Comparison of ENCODE assay signal across 21 mouse cellular contexts in the genomic region with DNA sequence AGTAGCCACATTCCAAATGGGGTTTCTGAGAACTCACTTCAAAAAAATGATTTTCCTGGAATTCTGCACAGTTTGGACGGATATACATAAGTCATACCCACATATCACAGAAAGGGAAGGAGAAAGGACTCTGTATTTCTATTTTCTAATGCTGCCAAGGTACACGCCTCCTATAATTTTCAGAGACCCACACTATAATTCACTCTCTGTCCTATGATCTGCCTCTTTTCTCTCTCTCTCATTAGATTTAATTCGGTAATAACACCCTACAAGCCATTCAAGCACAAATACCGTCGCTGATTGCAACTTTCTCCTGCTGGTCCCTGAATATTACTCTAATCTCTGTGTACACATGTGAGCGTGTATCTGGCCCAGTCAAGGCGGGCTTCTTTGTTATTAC.
DNase-seq lines count a peak whose midpoint lies in the region; ATAC-seq and TF ChIP-seq lines count a peak whose summit lies in the region.
"Had no signal": no experiment of that assay in that cellular context is flagged by ENCODE, and none has a peak within 500 bp of the region (broad histone marks: within the 10 kb centered on the region; RNA-seq: fewer than 3 reads in every experiment).

No protein-coding gene starts in this region.

- H3K36me3 ChIP-seq in forebrain, embryonic 12.5 days (replicated peaks) = no peaks in the 10 kb centered on the region
- H3K36me3 ChIP-seq in forebrain, embryonic 13.5 days (ENCODE audit: poor library complexity, severe bottlenecking) = no peaks in the 10 kb centered on the region
- no peaks in the 10 kb centered on the region for H3K36me3 ChIP-seq in forebrain, embryonic 16.5 days (ENCODE audit: control insufficient read depth, insufficient read depth)
- no peaks in the 10 kb centered on the region for H3K36me3 ChIP-seq in forebrain, postnatal 0 days (ENCODE audit: insufficient read depth)
- no peaks in the 10 kb centered on the region for H3K36me3 ChIP-seq in embryonic facial prominence, embryonic 15.5 days
- H3K36me3 ChIP-seq: embryonic facial prominence, embryonic 13.5 days; G1E had no signal

- H3K4me2 ChIP-seq in forebrain, embryonic 12.5 days = no peak overlapping the region
- no peak overlapping the region for H3K4me2 ChIP-seq in forebrain, embryonic 13.5 days
- H3K4me2 ChIP-seq in forebrain, embryonic 16.5 days (ENCODE audit: low read length) = no peak overlapping the region
- no peak overlapping the region for H3K4me2 ChIP-seq in forebrain, postnatal 0 days (ENCODE audit: low read depth)
- no peak overlapping the region for H3K4me2 ChIP-seq in embryonic facial prominence, embryonic 15.5 days (replicated peaks)
- H3K4me2 ChIP-seq: embryonic facial prominence, embryonic 13.5 days had no signal

- ATAC-seq in forebrain, embryonic 12.5 days (ENCODE audit: low FRiP score) = 0 out of 2 replicates have a peak, but pooled peaks have one; percentile 36
- no peak; the same call in 1 of the 2 replicates for ATAC-seq in forebrain, embryonic 13.5 days
- peak; percentile 68 for ATAC-seq in forebrain, embryonic 16.5 days
- no peak for ATAC-seq in forebrain, postnatal 0 days
- peak; percentile 57; the same call in 1 of the 2 replicates for ATAC-seq in embryonic facial prominence, embryonic 15.5 days (ENCODE audit: insufficient number of reproducible peaks, low FRiP score, low TSS enrichment, low read depth)
- ATAC-seq: CD4-positive, CD25-positive, alpha-beta regulatory T cell, adult 4 months; Patski had no signal

- H3K9me3 ChIP-seq in forebrain, embryonic 12.5 days = no peaks in the 10 kb centered on the region
- H3K9me3 ChIP-seq in forebrain, embryonic 13.5 days (replicated peaks) = no peaks in the 10 kb centered on the region
- no peaks in the 10 kb centered on the region for H3K9me3 ChIP-seq in forebrain, embryonic 16.5 days (ENCODE audit: control insufficient read depth, low read length)
- H3K9me3 ChIP-seq in forebrain, postnatal 0 days (ENCODE audit: low read length) = no peaks in the 10 kb centered on the region
- no peaks in the 10 kb centered on the region for H3K9me3 ChIP-seq in embryonic facial prominence, embryonic 15.5 days (replicated peaks)
- H3K9me3 ChIP-seq: embryonic facial prominence, embryonic 13.5 days; G1E had no signal

- H3K4me3 ChIP-seq in forebrain, embryonic 12.5 days (replicated peaks) = no peak overlapping the region
- no peak overlapping the region for H3K4me3 ChIP-seq in forebrain, embryonic 13.5 days
- H3K4me3 ChIP-seq in forebrain, embryonic 16.5 days (replicated peaks; ENCODE audit: low read length) = no peak overlapping the region
- H3K4me3 ChIP-seq in forebrain, postnatal 0 days (ENCODE audit: low read depth, low read length) = no peak overlapping the region
- H3K4me3 ChIP-seq in embryonic facial prominence, embryonic 15.5 days (replicated peaks) = no peak overlapping the region
- H3K4me3 ChIP-seq: embryonic facial prominence, embryonic 13.5 days; erythroblast, embryonic 14.5 days; gastrocnemius, adult 2 months had no signal

- TF ChIP-seq CTCF in forebrain, postnatal 0 days (IDR thresholded peaks at IDR 0.05; ENCODE audit: low read depth) = no peak

- H3K9ac ChIP-seq in forebrain, embryonic 12.5 days = no peak overlapping the region
- no peak overlapping the region for H3K9ac ChIP-seq in forebrain, embryonic 13.5 days
- no peak overlapping the region for H3K9ac ChIP-seq in forebrain, embryonic 16.5 days (replicated peaks; ENCODE audit: low read depth, low read length)
- H3K9ac ChIP-seq in forebrain, postnatal 0 days = no peak overlapping the region
- H3K9ac ChIP-seq in embryonic facial prominence, embryonic 15.5 days = no peak overlapping the region
- H3K9ac ChIP-seq: embryonic facial prominence, embryonic 13.5 days had no signal

- H3K4me1 ChIP-seq in forebrain, embryonic 12.5 days = peaks cover 5% of the 10 kb centered on the region
- no peaks in the 10 kb centered on the region for H3K4me1 ChIP-seq in forebrain, embryonic 13.5 days
- H3K4me1 ChIP-seq in forebrain, embryonic 16.5 days (replicated peaks; ENCODE audit: control insufficient read depth, insufficient read depth, low read length) = peaks cover under 1% of the 10 kb centered on the region; the same call in 1 of the 2 replicates
- no peaks in the 10 kb centered on the region for H3K4me1 ChIP-seq in forebrain, postnatal 0 days (ENCODE audit: insufficient read depth)
- no peaks in the 10 kb centered on the region for H3K4me1 ChIP-seq in embryonic facial prominence, embryonic 15.5 days

- no peak for DNase-seq in forebrain, postnatal 0 days
- DNase-seq in B cell, adult 2 months = no peak
- DNase-seq: adrenal gland, adult 2 months; adrenal gland, postnatal 10 days; adrenal gland, postnatal 25 days; cerebellum, adult 11-12 months; cerebellum, adult 2 months; cerebellum, adult 9-10 months; cerebellum, postnatal 10 days; cerebellum, postnatal 25 days; gastrocnemius, adult 2 months had no signal

- H3K27me3 ChIP-seq in forebrain, embryonic 12.5 days = 0 out of 2 replicates have a peak, but pooled peaks cover 4% of the 10 kb centered on the region
- H3K27me3 ChIP-seq in forebrain, embryonic 13.5 days = no peaks in the 10 kb centered on the region
- H3K27me3 ChIP-seq in forebrain, embryonic 16.5 days (replicated peaks; ENCODE audit: control insufficient read depth, insufficient read depth, low read length) = no peaks in the 10 kb centered on the region; the same call in 1 of the 2 replicates
- H3K27me3 ChIP-seq in forebrain, postnatal 0 days (ENCODE audit: insufficient read depth, low read length) = no peaks in the 10 kb centered on the region
- no peaks in the 10 kb centered on the region for H3K27me3 ChIP-seq in embryonic facial prominence, embryonic 15.5 days
- H3K27me3 ChIP-seq: CH12.LX; embryonic facial prominence, embryonic 13.5 days; Patski had no signal

- H3K27ac ChIP-seq in forebrain, embryonic 12.5 days = no peak overlapping the region
- no peak overlapping the region for H3K27ac ChIP-seq in forebrain, embryonic 13.5 days
- no peak overlapping the region for H3K27ac ChIP-seq in forebrain, embryonic 16.5 days (ENCODE audit: low read length)
- no peak overlapping the region for H3K27ac ChIP-seq in forebrain, postnatal 0 days (ENCODE audit: low read depth, low read length)
- H3K27ac ChIP-seq in embryonic facial prominence, embryonic 15.5 days (replicated peaks) = no peak overlapping the region
- H3K27ac ChIP-seq: embryonic facial prominence, embryonic 13.5 days; gastrocnemius, adult 2 months had no signal

- WGBS in forebrain, embryonic 12.5 days = 81% methylated on average over 7 of the region's 7 CpGs
- 73% methylated on average over 7 of the region's 7 CpGs for WGBS in forebrain, embryonic 13.5 days
- WGBS in forebrain, embryonic 16.5 days = 69% methylated on average over 7 of the region's 7 CpGs
- WGBS in forebrain, postnatal 0 days = 60% methylated on average over 7 of the region's 7 CpGs
- WGBS in embryonic facial prominence, embryonic 15.5 days = 69% methylated on average over 7 of the region's 7 CpGs

Comparison
In these comparisons a context has a peak if more than half of its experiments do, and no peak if none do; other contexts are left out.
1. ATAC-seq: peak in forebrain, embryonic 12.5 days (single experiment), forebrain, embryonic 16.5 days (single experiment) and embryonic facial prominence, embryonic 15.5 days (single experiment); none in forebrain, embryonic 13.5 days (single experiment) and forebrain, postnatal 0 days (single experiment).